Mouse (Mus musculus) kidney, adult 9 months (tissue): ENCODE results near the gene Trim56.
"Not testable (repeated sequence)": the region's sequence is repeated elsewhere in the genome, so short reads cannot be mapped to it uniquely, and the experiment has no call there.

Experiments
- DNase-seq: peaks from one replicate; pipeline ENCODE4 v3.0.0; 2022

The Trim56 gene

GRCm38 (mm10) chr5:137115866-137116847 is at the start of gene Trim56:
Gene Trim56 (minus strand): TSS chr5:137116209.
- peak; percentile 86 for DNase-seq

DNA sequence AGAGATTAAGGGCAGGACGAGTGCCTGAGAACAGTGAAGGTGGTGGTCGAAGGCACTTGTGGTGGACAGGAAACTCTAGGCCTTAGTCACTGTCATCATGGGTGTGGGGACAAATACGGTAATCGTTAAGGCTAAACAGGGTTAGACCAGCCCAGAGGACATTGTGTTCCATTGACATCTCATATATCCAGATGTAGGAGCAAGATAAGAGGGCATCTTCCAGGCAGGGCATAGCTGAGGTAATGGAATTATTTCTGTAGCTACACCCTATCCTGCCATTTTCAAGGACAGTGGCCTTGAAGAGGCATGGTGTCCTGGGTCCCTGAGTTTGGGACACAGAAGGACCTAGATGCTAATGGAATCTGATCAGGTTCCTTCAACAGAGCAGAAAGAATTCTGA is 45.8 kb upstream of the Trim56 start:
- no peak for DNase-seq

- DNase-seq: peak; percentile 52
These were observed 43.5 kb upstream of the Trim56 start for GRCm38 (mm10) chr5:137159461-137159860.

- DNase-seq: no peak
These were observed 37.3 kb upstream of the Trim56 start for GRCm38 (mm10) chr5:137153289-137153688.

DNA sequence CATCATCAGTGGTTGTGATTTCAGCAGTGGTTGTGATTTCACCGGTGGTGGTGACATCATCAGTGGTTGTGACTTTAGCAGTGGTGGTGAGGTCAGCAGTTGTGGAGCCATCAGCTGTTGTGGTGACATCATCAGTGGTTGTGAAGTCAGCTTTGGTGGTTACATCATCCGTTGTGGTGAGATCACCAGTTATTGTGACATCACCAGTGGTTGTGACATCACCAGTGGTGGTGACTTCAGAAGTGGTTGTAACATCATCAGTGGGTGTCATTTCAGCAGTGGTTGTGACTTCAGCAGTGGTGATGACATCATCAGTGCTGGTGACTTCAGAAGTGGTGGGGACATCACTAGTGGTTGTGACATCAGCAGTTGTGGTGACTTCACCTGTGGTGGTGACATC is 36.6 kb upstream of the Trim56 start:
- no peak for DNase-seq

DNA sequence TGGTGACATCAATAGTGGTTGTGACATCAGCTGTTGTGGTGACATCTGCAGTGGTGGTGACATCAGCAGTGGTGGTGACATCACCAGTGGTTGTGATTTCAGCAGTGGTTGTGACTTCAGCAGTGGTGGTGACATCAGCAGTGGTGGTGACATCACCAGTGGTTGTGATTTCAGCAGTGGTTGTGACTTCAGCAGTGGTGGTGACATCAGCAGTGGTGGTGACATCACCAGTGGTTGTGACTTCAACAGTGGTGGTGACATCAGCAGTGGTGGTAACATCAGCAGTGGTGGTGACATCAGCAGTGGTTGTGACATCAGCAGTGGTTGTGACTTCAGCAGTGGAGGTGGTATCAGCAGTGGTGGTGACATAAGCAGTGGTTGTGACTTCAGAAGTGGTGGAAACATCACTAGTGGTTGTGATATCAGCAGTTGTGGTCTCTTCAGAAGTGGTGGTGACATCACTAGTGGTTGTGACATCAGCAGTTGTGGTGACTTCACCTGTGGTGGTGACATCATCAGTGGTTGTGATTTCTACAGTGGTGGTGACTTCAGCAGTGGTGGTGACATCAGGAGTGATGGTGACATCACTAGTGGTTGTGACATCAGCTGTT is 33.4 kb upstream of the Trim56 start, which contains the start of gene Muc3:
Muc3 (minus strand) TSS at position 51 of the 611 bp plus-strand sequence.
- DNase-seq: not testable (repeated sequence)

GRCm38 (mm10) chr5:137140836-137141235 is 24.8 kb upstream of the Trim56 start:
- DNase-seq: no peak

- no peak for DNase-seq
These were observed 23.0 kb upstream of the Trim56 start for GRCm38 (mm10) chr5:137138977-137139376.

DNA sequence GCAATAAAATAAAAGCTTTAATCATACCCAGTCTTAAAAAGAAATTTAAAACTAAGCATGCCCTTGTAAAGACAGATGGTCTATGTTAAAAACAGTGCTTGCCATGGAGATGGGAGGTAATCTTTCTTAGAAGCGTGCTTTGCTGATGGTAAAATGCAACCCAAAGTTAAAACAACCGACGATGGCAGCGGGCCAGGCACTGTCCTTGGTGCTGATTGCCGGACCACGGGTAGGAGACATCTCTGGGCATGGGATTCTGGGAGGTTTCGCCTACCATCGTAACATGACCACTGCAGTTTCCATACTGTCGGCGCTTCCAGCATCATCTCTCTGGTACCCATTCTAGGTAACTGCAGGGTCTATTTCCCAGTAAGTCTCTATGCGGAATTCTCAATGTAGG is 18.9 kb upstream of the Trim56 start:
- DNase-seq: no peak

GRCm38 (mm10) chr5:137131490-137131889 is 15.5 kb upstream of the Trim56 start:
- peak; percentile 62 for DNase-seq

- DNase-seq: peak; percentile 62
These were observed 13.3 kb upstream of the Trim56 start for GRCm38 (mm10) chr5:137129281-137129680.

GRCm38 (mm10) chr5:137123516-137123915 is 7.5 kb upstream of the Trim56 start:
- DNase-seq: no peak

- peak; percentile 82 for DNase-seq
These were observed 6.7 kb upstream of the Trim56 start for GRCm38 (mm10) chr5:137122686-137123193.

GRCm38 (mm10) chr5:137121280-137121679 is 5.3 kb upstream of the Trim56 start:
- DNase-seq: no peak

DNA sequence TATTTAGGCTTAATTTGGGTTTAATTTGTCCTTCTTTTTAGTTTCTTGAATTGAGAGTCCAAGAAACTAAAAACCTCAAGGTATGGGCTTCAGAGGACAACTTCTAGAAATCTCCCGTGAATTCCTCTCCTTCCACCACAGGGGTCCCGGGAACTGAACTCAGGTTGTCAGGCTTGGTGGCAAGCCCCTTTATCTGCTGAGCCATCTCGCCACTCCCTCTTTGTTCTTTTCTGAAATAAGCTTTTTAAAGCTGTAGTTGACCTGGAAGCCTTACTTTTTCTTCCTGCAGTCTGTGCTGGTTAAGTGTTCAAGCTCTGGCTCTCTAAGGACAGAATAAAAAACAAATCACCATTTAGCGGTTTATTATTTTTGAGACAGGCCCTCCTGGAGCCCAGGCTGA is 2.9 kb upstream of the Trim56 start:
- DNase-seq: no peak

DNA sequence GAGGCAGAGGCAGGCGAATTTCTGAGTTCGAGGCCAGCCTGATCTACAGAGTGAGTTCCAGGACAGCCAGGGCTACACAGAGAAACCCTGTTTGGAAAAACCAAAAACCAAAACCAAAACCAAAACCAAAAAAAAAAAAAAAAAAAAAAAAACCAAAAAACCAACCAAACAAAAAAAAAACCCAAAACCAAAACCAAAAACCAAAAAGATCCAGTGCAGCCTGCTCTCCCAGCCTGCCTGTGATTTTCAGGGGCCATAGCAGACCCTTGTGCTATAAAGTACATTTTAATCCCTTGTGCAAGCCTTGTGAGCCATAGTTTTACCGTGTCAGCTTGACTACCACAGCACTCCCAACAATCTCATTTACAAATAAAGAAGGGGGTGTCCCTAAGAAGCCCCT is 2.0 kb upstream of the Trim56 start:
- DNase-seq: not testable (repeated sequence)

DNA sequence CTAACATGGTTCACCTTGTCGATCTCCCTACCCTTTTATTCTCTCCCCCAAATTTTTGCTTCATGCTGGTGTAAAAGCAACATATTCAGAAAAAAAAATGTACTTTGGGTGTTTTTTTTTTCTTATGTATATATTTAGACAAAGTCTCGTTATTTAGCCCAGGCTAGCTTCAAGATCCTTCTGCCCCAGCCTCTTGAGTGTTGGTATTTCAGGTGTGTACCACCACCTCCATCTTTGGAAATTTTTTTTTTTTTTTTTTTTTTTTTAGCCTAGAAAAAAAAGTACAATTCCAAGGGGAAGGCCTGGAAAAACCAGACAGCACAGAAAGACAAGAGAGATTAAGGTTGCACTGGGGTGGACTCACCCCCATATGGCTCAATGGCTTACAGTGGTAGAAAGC is 978 bp upstream of the Trim56 start:
- DNase-seq: no peak

GRCm38 (mm10) chr5:137114891-137115561 is 983 bp downstream of the Trim56 start:
- DNase-seq: no peak

DNA sequence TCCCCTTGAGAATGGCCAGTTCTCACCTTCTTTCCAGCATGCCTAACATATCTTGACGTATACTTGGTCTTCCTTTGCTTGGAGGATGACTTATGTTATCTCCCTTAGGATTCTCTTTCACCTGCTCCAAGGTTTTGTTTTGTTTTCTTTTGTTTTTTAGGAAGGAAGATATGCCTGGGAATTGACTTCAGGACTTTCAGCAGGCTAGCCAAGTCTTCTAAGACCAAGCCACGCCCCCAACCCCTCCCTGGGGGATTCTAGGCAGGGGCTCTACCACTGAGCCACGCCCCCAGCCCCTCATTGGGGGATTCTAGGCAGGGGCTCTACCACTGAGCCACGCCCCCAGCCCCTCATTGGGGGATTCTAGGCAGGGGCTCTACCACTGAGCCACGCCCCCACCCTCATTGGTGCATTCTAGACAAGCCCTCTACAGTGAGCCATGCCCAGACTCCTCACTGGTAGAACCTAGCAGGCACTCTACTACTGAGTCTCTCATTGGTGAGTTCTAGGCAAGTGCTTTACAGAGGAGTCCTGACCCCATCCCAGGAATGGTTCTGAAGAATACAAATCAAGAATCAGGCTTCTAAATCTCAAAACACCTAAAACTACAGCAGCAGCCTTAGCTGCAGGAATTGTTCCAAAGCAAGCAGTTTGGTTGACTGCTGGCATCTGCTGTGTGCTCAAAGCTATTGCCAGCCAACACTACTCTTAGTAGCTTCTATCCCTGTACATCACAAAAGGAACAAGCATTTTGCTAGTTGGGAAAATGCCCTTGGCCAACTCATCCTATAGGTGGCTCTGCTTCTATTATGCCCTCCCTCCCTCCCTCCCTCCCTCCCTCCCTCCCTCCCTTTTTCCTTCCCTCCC is 4.2 kb downstream of the Trim56 start:
- DNase-seq: no peak

DNA sequence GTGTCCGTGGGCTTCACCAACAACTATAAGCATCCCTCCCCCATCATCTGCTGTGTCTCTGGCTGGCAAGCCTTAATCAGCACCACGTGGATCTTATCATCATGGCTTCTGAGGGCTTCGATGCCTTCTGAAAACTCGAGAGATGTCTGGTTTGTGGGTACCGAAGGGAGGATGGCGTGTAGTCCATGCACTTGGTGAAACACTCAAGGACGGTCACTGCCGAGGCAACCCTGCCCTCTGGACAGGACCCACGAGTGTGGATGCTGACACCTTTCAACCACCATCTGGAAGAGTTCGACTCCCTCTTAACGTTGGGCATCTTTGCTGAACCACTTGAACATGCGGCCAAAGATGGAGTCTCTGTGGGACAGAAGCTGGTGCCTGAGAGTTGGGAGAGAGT is 5.1 kb downstream of the Trim56 start:
- DNase-seq: no peak

DNA sequence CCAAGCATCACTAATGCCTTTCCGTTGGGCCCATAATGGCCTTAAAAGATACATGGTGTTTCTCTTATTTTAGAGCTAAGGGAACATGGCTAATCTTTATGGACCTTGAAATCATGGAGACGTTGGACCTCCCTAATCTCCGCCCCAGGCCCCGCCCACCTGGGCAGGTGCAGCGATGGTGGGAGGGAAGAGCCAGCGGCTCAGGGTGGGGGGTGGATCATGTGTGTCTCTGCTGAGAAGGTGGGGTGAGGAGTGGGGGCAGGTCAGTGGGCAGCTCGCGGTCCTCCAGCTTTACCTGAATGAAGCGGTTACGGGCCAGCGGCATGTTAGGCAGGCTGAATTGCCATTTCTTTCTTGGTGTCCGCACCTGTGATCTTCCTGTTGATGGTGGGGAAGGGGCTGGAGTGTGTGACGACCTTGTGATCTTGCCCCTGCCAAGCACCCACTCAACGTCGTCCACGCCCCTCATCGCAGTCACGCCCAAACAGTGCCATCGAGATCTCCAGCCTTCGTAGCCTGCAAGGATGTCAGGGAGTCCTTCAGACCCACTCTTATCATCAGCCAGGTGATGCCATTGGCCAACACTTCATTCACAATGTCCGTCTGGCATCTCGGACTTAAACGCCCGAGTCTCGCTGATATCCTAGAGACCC is 5.9 kb downstream of the Trim56 start:
- peak; percentile 36 for DNase-seq

DNA sequence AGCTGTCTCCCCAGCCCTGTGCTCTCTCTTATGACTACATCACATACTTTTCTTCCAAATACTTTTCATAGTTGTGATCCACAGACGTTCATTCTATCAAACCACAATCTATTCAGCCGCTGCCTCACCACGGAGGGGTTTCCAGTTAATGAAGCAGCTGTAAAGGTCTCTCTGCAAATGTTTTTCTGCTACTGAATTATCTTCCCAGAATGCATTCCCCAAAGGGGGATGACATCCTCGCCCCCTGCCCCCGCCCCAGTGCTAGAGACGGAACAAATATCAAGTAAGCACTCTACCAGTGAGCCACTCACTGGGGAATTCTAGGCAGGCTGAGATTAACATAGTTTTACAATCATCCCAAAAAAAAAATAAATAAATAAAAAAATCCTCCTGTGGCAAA is 7.9 kb downstream of the Trim56 start:
- DNase-seq: no peak
